Mouse (Mus musculus): ENCODE measurements around the gene Lrrtm3. TPM values are rescaled to one million over a fixed set of nuclear protein-coding genes. Genes with fewer than 3 reads are reported as not detected.

The Lrrtm3 gene
- total RNA-seq, 2 experiments from 2014 or later, result 19.4 to 26.8 TPM

DNA sequence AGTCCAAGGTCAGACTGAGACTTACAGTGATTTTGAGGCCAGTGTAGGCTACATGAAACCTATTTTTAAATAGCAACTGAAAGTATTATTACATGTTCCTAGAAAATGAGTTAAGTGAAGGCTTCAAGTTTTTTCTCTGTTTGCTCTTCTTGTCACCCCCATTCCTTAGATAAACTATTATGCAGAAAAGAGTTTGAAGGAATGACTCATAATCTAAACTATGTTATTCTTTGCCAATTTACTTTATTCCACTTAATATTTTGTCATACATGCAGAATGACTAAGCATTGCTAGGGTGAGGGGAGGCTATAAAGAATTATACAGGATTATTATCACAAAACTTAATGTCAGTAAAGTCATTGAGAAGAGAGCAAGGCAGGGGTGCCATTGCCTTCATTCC is 181.2 kb downstream of the Lrrtm3 start:
- no peak for DNase-seq (ENCODE audit: low spot score in 2 of 2)

DNA sequence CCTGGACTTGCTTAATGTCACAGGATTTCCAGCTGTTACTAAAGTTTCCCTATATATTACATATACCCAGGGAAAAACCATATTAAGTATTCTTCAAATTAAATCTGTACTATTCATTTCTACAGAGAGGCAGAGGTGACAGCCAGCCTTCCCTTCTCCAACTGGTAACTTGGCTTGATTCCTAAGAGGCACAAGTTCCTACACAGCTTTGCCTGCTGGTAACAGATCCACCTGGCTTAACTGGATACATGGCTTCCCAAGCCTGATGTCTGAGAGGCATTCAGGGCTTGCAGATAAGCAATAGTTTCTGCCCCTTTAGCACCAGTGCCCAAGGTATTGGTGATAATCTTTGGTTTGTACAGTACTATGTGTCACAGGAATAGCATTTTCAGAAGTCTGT is 190.2 kb downstream of the Lrrtm3 start:
- no peak for DNase-seq (ENCODE audit: low spot score in 2 of 2)

GRCm38 (mm10) chr10:63894612-63895011 is 195.5 kb downstream of the Lrrtm3 start:
- no peak for DNase-seq (ENCODE audit: low spot score in 2 of 2)

DNA sequence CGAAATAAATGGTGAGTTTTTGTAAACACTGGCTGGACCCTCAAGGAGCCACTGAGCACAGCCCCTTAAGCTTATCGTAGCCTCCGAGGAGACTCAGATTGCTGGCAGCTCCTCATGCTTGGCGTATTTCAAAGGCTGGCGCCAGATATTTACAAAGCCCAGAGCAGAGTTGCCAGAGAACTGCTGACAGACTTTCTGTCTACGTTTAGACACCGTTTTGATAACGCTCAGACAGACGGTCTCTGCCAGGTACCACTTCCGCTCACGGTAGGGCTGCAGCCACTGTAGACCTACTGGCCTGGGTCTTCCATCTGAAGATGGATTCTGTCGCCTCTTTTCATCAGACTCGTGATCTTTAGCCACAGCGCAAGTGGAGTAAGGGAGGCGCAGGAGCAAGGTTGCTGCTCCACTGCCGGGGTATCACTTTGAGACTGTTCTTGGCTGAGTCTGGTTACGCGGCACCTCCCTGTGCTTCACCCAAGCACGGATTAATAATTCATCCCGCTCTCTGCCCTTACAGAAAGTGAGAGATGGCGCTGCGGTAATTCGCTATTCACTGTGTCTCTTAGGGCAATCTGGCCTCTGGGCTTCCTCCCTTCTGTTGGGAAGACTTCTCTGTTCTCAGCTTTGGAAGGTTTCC is 203.5 kb downstream of the Lrrtm3 start:
- DNase-seq (ENCODE audit: low spot score in 2 of 2), result peak; percentile 16 to 22

GRCm38 (mm10) chr10:63880462-63880903 is 209.6 kb downstream of the Lrrtm3 start:
- DNase-seq (ENCODE audit: low spot score in 2 of 2), result peak; percentile 27 to 37

Other genes starting within 250 kb of the Lrrtm3 start
- 1 to 10 TPM; 2.0 to 2.4 TPM for gene Gm10118, start 162.8 kb downstream of the Lrrtm3 start, total RNA-seq (2021)

Data from layer of hippocampus, postnatal 10 days (tissue).